Mouse (Mus musculus): ENCODE measurements at regions not wholly inside any gene's neighbourhood (a gene's known extent, or its start where the extent isn't known, plus 50 kb on each side); places are given as distances from the start of the nearest gene placed in this dataset.

DNA sequence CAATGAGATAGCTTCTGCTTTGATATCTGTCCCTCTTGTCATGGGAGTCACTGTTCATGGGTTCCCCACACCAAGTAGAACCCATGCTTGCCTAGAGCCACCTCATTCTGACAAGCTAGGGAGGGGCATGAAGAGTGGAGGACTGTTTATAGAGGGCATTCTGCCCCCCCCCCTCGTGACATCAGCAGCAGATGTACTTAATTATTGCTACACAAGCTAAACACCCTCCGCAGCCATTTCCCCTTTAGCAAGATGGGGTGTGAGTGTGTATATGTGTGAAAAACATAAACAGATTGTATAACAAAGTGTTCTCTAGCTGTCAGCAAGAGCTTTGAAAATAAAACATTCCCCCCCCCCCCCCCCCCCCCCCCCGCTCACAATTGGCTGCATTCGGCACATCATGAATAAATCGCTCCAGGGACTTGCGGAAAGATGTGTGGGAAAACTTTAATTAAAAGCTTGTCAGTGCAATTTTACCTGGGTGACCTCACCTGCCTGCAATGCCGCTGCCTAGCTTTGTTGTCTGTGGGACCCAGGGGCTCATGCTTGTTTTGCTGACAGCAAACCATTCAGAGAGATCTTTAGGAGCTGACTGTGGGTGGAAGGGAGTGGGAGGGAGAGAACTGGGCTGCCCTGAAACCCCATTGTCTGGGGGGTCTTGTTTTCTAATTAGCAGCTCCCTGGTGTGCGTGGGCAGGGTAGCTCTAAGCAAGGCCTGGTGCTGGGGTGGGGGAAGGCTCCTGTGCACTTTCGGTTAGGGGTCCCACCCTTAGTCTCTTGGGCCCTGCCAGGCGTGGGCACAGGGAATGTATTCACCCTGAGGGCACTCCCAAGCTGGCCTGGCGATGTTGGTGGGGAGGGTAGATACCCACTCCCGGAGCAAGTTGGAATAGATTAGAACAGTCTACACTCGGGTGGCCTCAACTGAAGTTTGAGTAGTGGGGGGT lies 63.4 kb downstream of the Irx2 start:
- ATAC-seq (replicated peaks in 1 of 2; ENCODE audit: insufficient read depth in 1 of 2, low FRiP score in 2 of 2, low TSS enrichment in 1 of 2, low read depth in 1 of 2, poor library complexity in 2 of 2, severe bottlenecking in 2 of 2), result no peak

DNA sequence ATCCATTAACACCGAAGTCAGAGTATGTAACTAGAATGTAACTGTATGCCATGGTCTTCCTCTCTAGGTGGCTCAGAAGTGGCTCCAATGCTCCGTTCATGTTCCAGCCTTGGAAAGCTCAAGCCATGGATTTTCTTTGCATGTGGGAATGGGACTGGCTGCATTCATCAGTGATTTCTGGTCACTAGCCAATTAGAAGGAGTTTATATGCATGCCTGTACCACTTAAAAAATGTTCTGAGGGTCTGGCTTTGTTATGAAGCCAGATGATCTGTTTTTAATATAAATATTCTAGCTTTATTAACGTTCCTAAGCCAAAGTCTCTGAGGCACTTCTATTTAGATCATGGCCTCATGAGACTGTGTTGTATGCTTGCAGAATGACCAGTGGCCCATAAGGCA lies 78.8 kb downstream of the Irx2 start:
- no peak for ATAC-seq (replicated peaks in 1 of 2; ENCODE audit: insufficient read depth in 1 of 2, low FRiP score in 2 of 2, low TSS enrichment in 1 of 2, low read depth in 1 of 2, poor library complexity in 2 of 2, severe bottlenecking in 2 of 2)

DNA sequence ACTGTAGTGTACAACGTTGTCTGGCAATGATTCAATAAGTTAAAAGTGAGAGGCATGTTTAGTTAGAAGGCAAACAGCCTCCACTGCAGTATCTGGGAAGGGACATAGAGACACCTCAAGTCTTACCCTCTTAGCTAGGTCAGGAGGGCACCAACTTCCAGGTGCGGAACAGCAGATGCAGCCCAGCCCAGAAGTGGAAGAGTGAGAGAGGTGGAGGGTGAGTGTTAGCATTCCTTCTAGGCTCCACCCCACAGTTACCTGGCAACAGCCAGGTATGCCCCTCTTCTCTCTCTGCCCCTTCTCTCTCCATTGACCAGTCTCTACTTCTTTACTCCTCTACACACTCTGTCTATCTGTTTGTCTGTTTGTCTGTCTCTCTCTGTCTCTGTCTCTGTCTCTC lies 80.1 kb downstream of the Irx2 start:
- no peak for ATAC-seq (replicated peaks in 1 of 2; ENCODE audit: insufficient read depth in 1 of 2, low FRiP score in 2 of 2, low TSS enrichment in 1 of 2, low read depth in 1 of 2, poor library complexity in 2 of 2, severe bottlenecking in 2 of 2)

- no peak for ATAC-seq (replicated peaks in 1 of 2; ENCODE audit: insufficient read depth in 1 of 2, low FRiP score in 2 of 2, low TSS enrichment in 1 of 2, low read depth in 1 of 2, poor library complexity in 2 of 2, severe bottlenecking in 2 of 2)
These were observed 81.4 kb downstream of the Irx2 start for GRCm38 (mm10) chr13:72710051-72710450.

DNA sequence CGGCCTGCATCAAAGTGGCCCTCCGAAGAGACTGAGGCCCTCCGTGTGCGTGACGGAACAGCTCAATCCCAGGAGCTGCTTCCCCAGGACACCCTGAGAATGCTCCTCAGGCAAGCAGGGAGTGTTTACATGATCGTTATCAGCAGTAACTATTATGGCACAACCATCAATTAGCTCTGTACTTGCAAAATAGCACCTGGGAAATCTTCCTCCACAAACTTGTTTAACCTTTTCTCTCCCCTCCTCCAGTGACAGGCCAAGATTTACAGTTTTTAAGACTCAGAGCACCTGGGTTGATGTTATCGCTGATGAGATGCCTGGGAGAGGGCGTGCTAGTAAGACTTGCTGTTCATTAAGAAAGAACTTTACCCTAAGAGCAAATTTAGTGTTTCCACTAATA lies 82.5 kb downstream of the Irx2 start:
- no peak for ATAC-seq (replicated peaks in 1 of 2; ENCODE audit: insufficient read depth in 1 of 2, low FRiP score in 2 of 2, low TSS enrichment in 1 of 2, low read depth in 1 of 2, poor library complexity in 2 of 2, severe bottlenecking in 2 of 2)

- ATAC-seq (replicated peaks in 1 of 2; ENCODE audit: insufficient read depth in 1 of 2, low FRiP score in 2 of 2, low TSS enrichment in 1 of 2, low read depth in 1 of 2, poor library complexity in 2 of 2, severe bottlenecking in 2 of 2), result no peak
These were observed 83.3 kb downstream of the Irx2 start for GRCm38 (mm10) chr13:72711842-72712330.

DNA sequence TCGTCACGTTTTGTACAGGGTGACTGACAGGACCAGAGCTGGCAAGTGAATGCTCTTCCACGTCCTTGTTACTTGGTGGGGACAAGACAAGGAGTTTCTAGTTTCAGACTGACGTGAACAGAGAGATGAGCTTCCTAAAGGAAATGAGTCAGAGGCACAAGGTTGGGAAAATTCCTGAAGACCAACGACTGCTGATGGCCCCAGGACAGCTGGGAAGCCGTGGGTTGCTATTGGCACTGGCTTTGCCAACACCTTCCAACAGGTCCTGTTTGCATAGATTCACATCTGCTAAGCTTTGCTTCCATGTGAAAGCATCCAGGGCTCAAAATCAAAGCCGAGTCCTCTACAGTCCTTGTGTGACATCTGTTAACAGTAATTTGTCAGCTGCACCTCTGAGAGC lies 86.2 kb downstream of the Irx2 start:
- ATAC-seq (replicated peaks in 1 of 2; ENCODE audit: insufficient read depth in 1 of 2, low FRiP score in 2 of 2, low TSS enrichment in 1 of 2, low read depth in 1 of 2, poor library complexity in 2 of 2, severe bottlenecking in 2 of 2), result no peak

DNA sequence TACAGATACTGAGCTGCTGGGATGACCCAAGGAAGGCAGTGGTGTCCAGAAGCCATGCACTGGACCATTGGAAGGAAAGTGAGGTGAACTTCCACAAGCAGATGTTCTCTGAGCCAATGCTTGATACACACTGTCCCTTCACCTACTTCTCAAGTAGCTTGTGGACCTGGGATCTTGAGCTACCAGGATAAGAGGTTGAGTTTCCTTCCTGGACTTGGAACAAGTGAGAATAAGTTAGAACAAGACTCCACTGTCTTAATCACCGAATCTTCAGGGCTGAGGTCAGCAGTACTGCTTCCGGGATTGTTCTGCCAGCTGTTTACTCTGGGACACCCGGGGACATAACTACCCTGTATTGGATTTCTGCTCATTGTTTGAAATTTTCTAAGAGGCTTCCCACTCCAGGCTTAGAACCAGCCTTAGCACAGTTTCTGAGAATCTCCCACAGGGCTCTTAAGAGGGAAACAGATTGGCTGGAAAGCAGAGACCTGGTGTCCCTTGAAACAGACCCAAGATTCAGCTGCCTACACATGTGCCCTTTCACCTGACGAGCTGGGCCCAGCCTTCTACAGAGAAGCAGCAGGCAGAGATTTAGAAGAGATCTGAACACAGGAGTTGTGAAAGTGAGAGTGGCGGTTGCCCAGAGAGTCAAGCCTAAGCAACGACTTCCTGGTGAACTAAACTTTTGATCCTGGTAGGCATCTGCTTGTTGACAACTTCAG lies 87.5 kb downstream of the Irx2 start:
- ATAC-seq (replicated peaks in 1 of 2; ENCODE audit: insufficient read depth in 1 of 2, low FRiP score in 2 of 2, low TSS enrichment in 1 of 2, low read depth in 1 of 2, poor library complexity in 2 of 2, severe bottlenecking in 2 of 2), result no peak

DNA sequence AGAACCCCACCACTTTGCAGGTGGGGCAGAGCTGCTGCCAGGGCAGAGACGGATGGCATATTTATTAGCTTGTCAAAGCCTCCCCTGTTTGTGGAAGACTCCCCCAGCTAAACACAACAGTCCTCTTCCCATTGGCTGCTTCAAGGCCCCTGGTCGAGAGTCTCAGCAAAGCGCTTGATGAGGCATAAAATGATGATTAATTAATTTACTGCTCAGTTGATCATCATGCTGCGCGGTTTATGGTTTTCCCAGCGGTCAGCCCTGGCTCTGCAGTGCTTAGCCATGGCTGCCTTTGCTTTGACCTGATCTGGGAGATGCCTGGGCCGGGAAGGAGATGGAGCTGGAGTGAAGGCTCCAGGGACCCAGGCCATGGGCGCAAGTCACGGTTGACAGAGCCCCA lies 98.5 kb downstream of the Irx2 start:
- no peak for ATAC-seq (replicated peaks in 1 of 2; ENCODE audit: insufficient read depth in 1 of 2, low FRiP score in 2 of 2, low TSS enrichment in 1 of 2, low read depth in 1 of 2, poor library complexity in 2 of 2, severe bottlenecking in 2 of 2)

- no peak for ATAC-seq (replicated peaks in 1 of 2; ENCODE audit: insufficient read depth in 1 of 2, low FRiP score in 2 of 2, low TSS enrichment in 1 of 2, low read depth in 1 of 2, poor library complexity in 2 of 2, severe bottlenecking in 2 of 2)
These were observed 107.3 kb downstream of the Irx2 start for GRCm38 (mm10) chr13:72735916-72736315.

DNA sequence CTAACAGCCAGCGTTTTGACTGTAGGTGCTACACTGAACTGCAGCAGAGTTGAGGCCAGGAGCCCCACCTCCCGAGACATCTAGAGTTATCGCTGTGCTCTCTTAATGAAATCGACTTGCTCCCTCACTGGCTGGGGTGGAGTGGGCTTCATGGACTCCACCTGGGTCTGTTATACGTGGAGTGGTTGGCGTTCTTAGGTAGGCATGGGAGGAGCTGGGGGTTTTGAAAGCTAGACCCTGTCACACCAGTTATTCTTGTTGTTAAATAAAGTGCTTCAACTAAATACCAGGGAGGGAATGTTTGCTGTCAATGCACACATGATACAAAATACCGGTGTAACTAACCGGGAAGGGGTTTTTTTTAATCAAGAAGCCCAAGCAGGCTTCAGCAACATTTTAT lies 108.4 kb downstream of the Irx2 start:
- no peak for ATAC-seq (replicated peaks in 1 of 2; ENCODE audit: insufficient read depth in 1 of 2, low FRiP score in 2 of 2, low TSS enrichment in 1 of 2, low read depth in 1 of 2, poor library complexity in 2 of 2, severe bottlenecking in 2 of 2)

- no peak for ATAC-seq (replicated peaks in 1 of 2; ENCODE audit: insufficient read depth in 1 of 2, low FRiP score in 2 of 2, low TSS enrichment in 1 of 2, low read depth in 1 of 2, poor library complexity in 2 of 2, severe bottlenecking in 2 of 2)
These were observed 118.6 kb downstream of the Irx2 start for GRCm38 (mm10) chr13:72747187-72747586.

- no peak for ATAC-seq (replicated peaks in 1 of 2; ENCODE audit: insufficient read depth in 1 of 2, low FRiP score in 2 of 2, low TSS enrichment in 1 of 2, low read depth in 1 of 2, poor library complexity in 2 of 2, severe bottlenecking in 2 of 2)
These were observed 126.4 kb downstream of the Irx2 start for GRCm38 (mm10) chr13:72755036-72755435.

GRCm38 (mm10) chr13:72762481-72762880 lies 133.9 kb downstream of the Irx2 start:
- no peak for ATAC-seq (replicated peaks in 1 of 2; ENCODE audit: insufficient read depth in 1 of 2, low FRiP score in 2 of 2, low TSS enrichment in 1 of 2, low read depth in 1 of 2, poor library complexity in 2 of 2, severe bottlenecking in 2 of 2)

GRCm38 (mm10) chr13:72763337-72763736 lies 134.7 kb downstream of the Irx2 start:
- no peak for ATAC-seq (replicated peaks in 1 of 2; ENCODE audit: insufficient read depth in 1 of 2, low FRiP score in 2 of 2, low TSS enrichment in 1 of 2, low read depth in 1 of 2, poor library complexity in 2 of 2, severe bottlenecking in 2 of 2)

DNA sequence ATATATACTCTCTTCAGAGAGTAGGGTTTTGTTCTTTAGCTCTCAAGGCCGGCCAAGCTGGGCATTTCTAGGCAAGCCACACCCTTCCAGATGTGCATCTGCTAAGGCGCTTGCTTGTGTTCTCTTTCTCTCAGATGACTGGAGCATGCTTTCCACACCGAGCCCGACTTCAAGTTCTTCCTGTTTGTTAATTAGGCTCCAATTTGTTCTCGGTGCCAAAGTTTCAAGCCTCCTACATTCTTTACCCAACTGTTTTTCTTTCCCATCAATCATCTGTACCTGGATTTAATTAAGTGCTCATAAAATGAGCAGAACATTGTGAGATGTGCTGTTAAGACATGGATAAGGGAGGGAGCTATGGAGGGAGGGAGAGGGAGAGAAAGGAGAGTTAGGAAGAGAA lies 138.7 kb downstream of the Irx2 start:
- no peak for ATAC-seq (replicated peaks in 1 of 2; ENCODE audit: insufficient read depth in 1 of 2, low FRiP score in 2 of 2, low TSS enrichment in 1 of 2, low read depth in 1 of 2, poor library complexity in 2 of 2, severe bottlenecking in 2 of 2)

DNA sequence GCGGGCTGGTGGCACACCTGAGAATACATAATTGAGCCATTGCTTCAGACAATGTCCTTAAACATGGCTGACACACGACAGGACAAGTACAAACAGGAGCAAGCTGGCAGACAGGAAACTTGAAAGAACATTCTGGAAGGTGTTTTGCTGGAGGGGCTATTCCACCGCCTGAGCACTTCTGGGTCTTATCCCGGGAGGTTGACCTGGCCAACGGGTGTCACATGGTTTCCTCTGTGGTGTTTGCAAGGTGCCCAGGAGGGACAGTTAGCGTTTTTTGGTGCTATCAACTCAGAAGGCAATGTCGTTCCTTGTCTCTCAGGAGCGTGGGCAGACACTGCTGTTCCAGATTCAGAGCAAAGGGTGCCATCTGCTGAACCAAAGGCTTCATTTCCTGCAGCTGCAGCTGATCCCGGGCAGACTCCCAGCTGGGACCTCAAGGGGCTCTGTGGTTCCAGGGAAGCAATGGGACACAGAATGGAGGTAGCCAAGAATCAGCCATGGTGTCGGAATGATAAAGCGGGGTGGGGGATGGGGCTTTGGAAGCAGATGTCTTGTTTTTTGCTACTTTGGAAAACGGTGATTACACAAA lies 140.5 kb downstream of the Irx2 start:
- no peak for ATAC-seq (replicated peaks in 1 of 2; ENCODE audit: insufficient read depth in 1 of 2, low FRiP score in 2 of 2, low TSS enrichment in 1 of 2, low read depth in 1 of 2, poor library complexity in 2 of 2, severe bottlenecking in 2 of 2)

- no peak for ATAC-seq (replicated peaks in 1 of 2; ENCODE audit: insufficient read depth in 1 of 2, low FRiP score in 2 of 2, low TSS enrichment in 1 of 2, low read depth in 1 of 2, poor library complexity in 2 of 2, severe bottlenecking in 2 of 2)
These were observed 154.6 kb downstream of the Irx2 start for GRCm38 (mm10) chr13:72783026-72783726.

All from hematopoietic stem cell, adult 5-6 weeks (primary cell).